Mouse (Mus musculus) adrenal gland, adult 18-20 months (tissue): ENCODE data around the gene Snap25. TPM values are rescaled to one million over a fixed set of nuclear protein-coding genes. Genes with fewer than 3 reads are reported as not detected.

Experiments
- DNase-seq, 2 experiments: peaks; one replicate each; pipeline ENCODE4 v3.0.0; 2021 to 2022; ENCODE audit warnings: low spot score in 2 of 2
- total RNA-seq, 2 experiments: library from RNA; stranded (reverse); gene quantifications; 1 replicate in 1 of 2; 2 replicates in 1 of 2; pipeline ENCODE4 v1.2.3; 2021

The Snap25 gene
- total RNA-seq, 2 experiments from 2014 or later = 34.0 to 56.6 TPM

- no peak for DNase-seq
Observed at GRCm38 (mm10) chr2:136711746-136712440, 1.4 kb upstream of the Snap25 start.

- no peak for DNase-seq
Observed at GRCm38 (mm10) chr2:136712441-136713015, 725 bp upstream of the Snap25 start.

- DNase-seq = peak; percentile 82 to 83
Observed at GRCm38 (mm10) chr2:136714008-136714411, 757 bp downstream of the Snap25 start.

- DNase-seq = no peak
Observed at GRCm38 (mm10) chr2:136715531-136715930, 2.3 kb downstream of the Snap25 start.

- no peak for DNase-seq
Observed at GRCm38 (mm10) chr2:136716400-136716799, 3.1 kb downstream of the Snap25 start.

DNA sequence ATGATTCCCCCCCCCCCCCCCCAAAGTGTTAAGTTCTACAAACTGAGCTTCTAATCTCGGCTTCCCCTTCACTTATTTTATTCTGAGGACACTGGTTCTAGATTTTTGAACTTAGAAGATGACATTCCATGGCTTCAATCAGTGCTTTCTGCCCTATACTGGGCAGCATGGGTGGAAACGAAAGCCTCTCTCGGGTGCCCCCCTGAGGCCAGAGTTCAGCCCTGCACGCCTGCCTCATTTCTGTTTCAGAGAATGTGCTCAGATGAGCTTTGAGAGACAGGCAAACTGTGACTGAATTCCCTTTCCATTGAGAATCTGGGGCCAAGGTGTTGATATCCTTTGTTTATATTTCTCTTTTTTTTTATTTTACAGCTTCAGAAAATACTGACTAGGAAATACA lies 7.0 kb downstream of the Snap25 start:
- DNase-seq = peak; percentile 68 to 71

- no peak for DNase-seq
Observed at GRCm38 (mm10) chr2:136738260-136738659, 25.0 kb downstream of the Snap25 start.

DNA sequence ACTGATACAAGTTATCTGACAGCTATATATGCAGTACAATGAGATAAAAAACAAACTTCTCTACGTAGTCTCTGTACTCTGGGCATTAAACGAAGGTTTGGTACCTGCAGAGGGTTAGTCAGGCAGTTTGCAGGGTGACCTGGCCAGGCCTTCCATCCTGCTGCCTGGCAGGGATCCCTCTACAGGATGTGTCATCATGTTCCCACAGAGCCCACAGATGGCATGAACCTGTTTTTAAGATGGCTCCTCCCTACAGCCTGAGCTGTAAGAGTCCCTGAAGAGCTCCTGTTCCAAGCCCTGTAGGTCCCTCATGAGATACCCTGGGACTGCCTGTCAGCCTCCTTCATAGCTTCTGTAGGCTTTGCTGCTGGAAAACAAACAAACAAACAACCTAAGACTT lies 29.0 kb downstream of the Snap25 start:
- no peak for DNase-seq

- no peak for DNase-seq
Observed at GRCm38 (mm10) chr2:136744683-136745326, 31.6 kb downstream of the Snap25 start.

DNA sequence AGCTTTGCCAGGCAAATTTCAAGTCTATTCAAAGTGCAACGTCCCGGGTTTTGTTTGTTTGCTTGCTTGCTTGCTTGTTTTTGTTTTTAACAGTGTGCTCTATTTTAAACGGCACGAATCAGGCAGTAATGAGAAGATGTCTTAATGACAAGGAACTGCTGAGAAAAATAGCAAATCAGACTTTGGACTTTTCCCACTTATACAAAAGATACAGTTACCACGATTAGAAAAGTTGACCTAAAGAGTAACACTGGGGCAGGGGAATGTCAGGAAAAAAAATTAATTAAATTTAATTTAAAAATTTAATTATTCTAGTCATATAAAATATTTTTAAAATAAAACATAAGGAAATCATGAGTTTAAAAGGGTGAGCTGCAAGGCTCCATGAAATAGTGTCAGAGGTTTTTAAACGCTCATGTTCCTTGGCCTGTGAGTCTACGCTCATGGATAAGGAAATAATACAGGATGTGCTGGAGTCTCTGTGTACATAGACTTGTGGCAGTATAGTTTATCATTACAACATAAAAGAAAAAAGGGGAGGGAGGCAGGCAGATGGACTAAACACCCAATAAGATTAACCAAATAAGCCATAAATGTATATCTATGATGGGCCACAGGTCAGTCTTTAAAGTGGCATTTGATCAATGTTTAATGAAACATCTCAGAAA lies 32.2 kb downstream of the Snap25 start:
- no peak for DNase-seq

- DNase-seq = no peak
Observed at GRCm38 (mm10) chr2:136753682-136754081, 40.4 kb downstream of the Snap25 start.

GRCm38 (mm10) chr2:136758809-136759551 lies 45.7 kb downstream of the Snap25 start:
- no peak for DNase-seq

- DNase-seq = no peak
Observed at GRCm38 (mm10) chr2:136778156-136778555, 64.9 kb downstream of the Snap25 start.

DNA sequence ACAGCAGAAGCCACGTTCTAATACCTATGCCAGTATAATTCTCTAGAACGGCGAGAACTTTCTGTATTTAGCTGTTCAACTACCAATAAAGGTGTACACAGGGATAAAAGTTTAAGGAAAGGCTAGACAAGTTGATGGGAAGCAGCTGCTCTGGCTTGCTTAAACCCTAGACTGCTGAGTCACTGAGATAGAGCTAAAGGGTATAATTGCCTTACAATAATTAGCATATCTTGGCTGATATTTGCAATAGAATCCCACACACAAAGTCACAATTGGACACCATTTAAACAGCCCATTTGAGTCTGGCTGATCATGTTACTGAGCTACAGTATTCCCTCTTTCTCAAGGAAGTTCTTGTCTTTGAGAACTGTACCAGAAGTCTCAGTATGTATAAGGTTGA lies 65.4 kb downstream of the Snap25 start:
- DNase-seq = no peak

GRCm38 (mm10) chr2:136780268-136780667 lies 67.0 kb downstream of the Snap25 start:
- no peak for DNase-seq

DNA sequence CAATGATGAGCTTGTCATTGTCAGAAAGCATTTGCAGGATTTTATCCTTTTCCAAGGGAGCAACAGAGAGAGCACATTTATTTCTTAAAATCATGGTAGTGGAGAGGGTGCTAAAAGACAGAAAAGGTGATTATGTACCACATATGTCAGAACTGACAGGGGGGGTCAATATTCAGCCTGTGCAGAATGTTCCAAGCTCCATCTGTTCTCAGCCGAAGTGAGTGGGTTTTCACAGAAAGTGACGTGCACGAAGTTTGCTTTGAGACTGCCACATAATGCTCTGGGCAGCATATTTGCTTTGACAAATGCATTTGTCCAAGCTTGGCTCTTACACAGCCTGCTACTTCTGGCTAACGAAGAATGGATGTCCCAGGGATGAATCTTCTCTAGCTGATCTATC lies 71.1 kb downstream of the Snap25 start:
- DNase-seq = no peak

DNA sequence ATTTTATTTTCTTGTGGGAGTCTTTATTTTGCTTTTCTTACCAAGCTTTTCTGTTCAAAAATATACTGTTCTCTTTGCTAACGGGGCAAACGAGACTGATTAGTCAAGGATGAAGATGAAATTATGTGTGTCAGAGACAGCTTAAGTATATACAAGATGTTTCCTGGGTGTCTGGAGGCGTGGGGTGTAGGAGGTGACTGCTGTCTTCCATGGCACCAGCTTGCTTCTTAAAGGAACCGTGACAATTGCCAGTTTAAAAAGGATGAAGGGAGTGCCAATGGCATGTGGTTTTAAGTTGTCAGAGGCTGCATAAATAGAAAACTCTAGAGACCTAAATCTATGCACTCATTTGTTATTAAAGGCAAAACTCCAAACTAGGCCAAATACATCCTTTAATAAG lies 75.1 kb downstream of the Snap25 start:
- DNase-seq = no peak

DNA sequence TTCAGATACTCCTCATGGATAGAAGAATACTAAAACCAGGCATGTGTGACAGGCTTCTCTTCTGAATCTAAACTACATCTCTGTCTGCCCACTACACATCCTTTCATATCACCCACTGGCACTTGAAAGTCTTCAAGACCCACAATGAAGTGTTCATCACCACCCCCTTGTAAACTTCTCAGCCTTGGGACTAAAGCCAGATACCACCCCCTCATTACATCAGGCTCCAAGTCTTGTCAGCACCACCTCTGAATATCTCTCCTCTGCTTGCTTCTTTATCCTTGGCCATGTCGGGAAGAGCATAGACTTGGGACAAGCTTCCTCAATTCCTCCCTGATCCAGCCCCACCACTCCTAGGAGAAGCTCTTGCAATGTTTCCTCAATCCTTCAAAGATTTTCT lies 83.3 kb downstream of the Snap25 start:
- no peak for DNase-seq

- no peak for DNase-seq
Observed at GRCm38 (mm10) chr2:136798887-136799430, 85.7 kb downstream of the Snap25 start.

DNA sequence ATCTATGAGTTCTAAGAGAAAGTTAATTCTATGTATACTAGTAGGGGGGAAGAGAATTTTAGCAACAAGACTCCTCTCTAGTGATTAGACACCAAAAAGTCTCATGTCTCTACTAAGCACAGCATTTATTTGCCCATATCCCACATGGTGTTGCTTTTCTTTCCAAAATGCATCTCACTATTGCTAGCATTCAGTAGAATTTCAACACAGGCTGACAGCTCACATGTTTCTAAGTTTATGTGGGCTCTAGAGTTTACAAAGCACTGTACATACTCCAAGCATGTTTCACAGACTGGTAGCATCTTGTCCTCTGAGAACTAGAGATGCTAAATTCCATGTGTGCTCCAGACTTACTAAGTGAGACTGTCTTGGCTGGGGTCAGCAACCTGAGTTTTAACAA lies 87.8 kb downstream of the Snap25 start:
- no peak for DNase-seq

DNA sequence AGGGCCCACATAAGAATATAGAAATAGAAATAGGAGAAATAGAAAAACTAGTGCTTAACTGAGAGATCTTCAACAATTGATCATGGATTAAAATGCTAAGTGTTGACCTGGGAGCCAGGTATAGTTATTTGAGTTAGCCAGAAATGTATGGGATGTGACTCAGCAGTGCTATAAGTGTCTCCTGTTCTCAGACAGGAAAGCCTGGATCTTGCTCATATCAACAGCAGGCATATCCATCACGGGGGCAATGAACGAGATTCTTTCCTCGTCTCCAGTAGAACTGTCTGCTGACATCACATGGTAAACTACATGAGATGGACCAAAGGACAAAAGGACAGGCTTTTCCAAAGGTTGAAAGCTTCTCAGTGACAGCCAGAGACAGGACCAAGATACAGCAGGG lies 88.8 kb downstream of the Snap25 start:
- no peak for DNase-seq
